Mouse (Mus musculus): ENCODE data around the gene Iffo1. TPM values are rescaled to one million over a fixed set of nuclear protein-coding genes. Genes with fewer than 3 reads are reported as not detected.

The Iffo1 gene
- total and polyA plus RNA-seq, 3 experiments = 3.3 to 7.0 (median 6.7) TPM

GRCm38 (mm10) chr6:125104223-125104622 is 40.8 kb upstream of the Iffo1 start:
- H3K4me1 ChIP-seq (ENCODE audit: control insufficient read depth in 1 of 2, insufficient read depth in 2 of 2) = peaks cover 4 to 10% of the 10 kb centered on the region in 2 experiments
- no peak overlapping the region for H3K4me2 ChIP-seq (ENCODE audit: insufficient read depth, low read depth, poor library complexity, severe bottlenecking)
- no peak overlapping the region for H3K9ac ChIP-seq (ENCODE audit: insufficient read depth, low read depth)
- H3K4me3 ChIP-seq (replicated peaks in 1 of 3; ENCODE audit: low read depth in 2 of 3, low read length in 2 of 3, poor library complexity in 1 of 3) = no peak overlapping the region
- H3K27me3 ChIP-seq (replicated peaks) = no peaks in the 10 kb centered on the region
- peaks cover 10% of the 10 kb centered on the region for H3K9me3 ChIP-seq (replicated peaks; ENCODE audit: low read length)
- peaks cover 22% of the 10 kb centered on the region for H3K79me2 ChIP-seq (replicated peaks; ENCODE audit: control insufficient read depth, extremely low read depth, insufficient read depth, poor library complexity, severe bottlenecking)
- no peak for TF ChIP-seq POLR2AphosphoS2 (IDR thresholded peaks at IDR 0.05; ENCODE audit: low read depth, low read length)
- in situ Hi-C loops (cut with MboI; ENCODE audit: low pct_ligation_motif_present, low pct_unique_long_range_greater_than_20kb, low sequenced_read_pairs) (no loop called here), dilution Hi-C loops (cut with MboI; ENCODE audit: extremely low pct_ligation_motif_present, extremely low pct_unique_long_range_greater_than_20kb, low sequenced_read_pairs) (no loop called here)
- H3K36me3 ChIP-seq (replicated peaks in 1 of 2; ENCODE audit: control insufficient read depth in 1 of 2, insufficient read depth in 1 of 2, low read length in 1 of 2) = peaks cover 89 to 96% of the 10 kb centered on the region in 2 experiments
- H3K27ac ChIP-seq (ENCODE audit: insufficient read depth, low read depth) = no peak overlapping the region
- no peak for DNase-seq (ENCODE audit: extremely low read depth)

- H3K4me2 ChIP-seq (ENCODE audit: insufficient read depth, low read depth, poor library complexity, severe bottlenecking) = no peak overlapping the region
- no peak for DNase-seq (ENCODE audit: extremely low read depth)
- H3K27ac ChIP-seq (ENCODE audit: insufficient read depth, low read depth) = no peak overlapping the region
- TF ChIP-seq BHLHE40 (IDR thresholded peaks at IDR 0.05; ENCODE audit: low read depth, low read length) (no peak), CTCF (conservative IDR thresholded peaks at IDR 0.05 in 1 of 2, IDR thresholded peaks at IDR 0.05 in 1 of 2; ENCODE audit: low read depth in 2 of 2, low read length in 2 of 2) (peak; percentile 9 to 20; a peak in 2 of 4 replicates)
- H3K9me3 ChIP-seq (replicated peaks; ENCODE audit: low read length) = peaks cover 10% of the 10 kb centered on the region
- H3K79me2 ChIP-seq (replicated peaks; ENCODE audit: control insufficient read depth, extremely low read depth, insufficient read depth, poor library complexity, severe bottlenecking) = peaks cover 1% of the 10 kb centered on the region; the same call in 1 of the 2 replicates
- in situ Hi-C loops (cut with MboI; ENCODE audit: low pct_ligation_motif_present, low pct_unique_long_range_greater_than_20kb, low sequenced_read_pairs) (no loop called here), dilution Hi-C loops (cut with MboI; ENCODE audit: extremely low pct_ligation_motif_present, extremely low pct_unique_long_range_greater_than_20kb, low sequenced_read_pairs) (no loop called here)
- H3K4me1 ChIP-seq (ENCODE audit: control insufficient read depth in 1 of 2, insufficient read depth in 2 of 2) = no peaks in the 10 kb centered on the region
- H3K9ac ChIP-seq (ENCODE audit: insufficient read depth, low read depth) = no peak overlapping the region
- peaks cover 87 to 95% of the 10 kb centered on the region in 2 experiments for H3K36me3 ChIP-seq (replicated peaks in 1 of 2; ENCODE audit: control insufficient read depth in 1 of 2, insufficient read depth in 1 of 2, low read length in 1 of 2)
- no peaks in the 10 kb centered on the region for H3K27me3 ChIP-seq (replicated peaks)
- H3K4me3 ChIP-seq (replicated peaks in 1 of 3; ENCODE audit: low read depth in 2 of 3, low read length in 2 of 3, poor library complexity in 1 of 3) = no peak overlapping the region
Observed at GRCm38 (mm10) chr6:125107705-125108104, 37.3 kb upstream of the Iffo1 start.

GRCm38 (mm10) chr6:125109371-125109770 is 35.7 kb upstream of the Iffo1 start:
- no peak for TF ChIP-seq USF1 (IDR thresholded peaks at IDR 0.05; ENCODE audit: low read depth, low read length)
- no peak for TF ChIP-seq JUND (conservative IDR thresholded peaks at IDR 0.05; ENCODE audit: low read depth, low read length)
- no peak for TF ChIP-seq CHD2 (IDR thresholded peaks at IDR 0.05; ENCODE audit: low read length)
- TF ChIP-seq POLR2AphosphoS2 (IDR thresholded peaks at IDR 0.05; ENCODE audit: low read depth, low read length) = no peak
- no peak for TF ChIP-seq ZC3H11A (IDR thresholded peaks at IDR 0.05; ENCODE audit: low read depth, low read length)
- no peak for TF ChIP-seq CTCF (conservative IDR thresholded peaks at IDR 0.05 in 1 of 2, IDR thresholded peaks at IDR 0.05 in 1 of 2; ENCODE audit: low read depth in 2 of 2, low read length in 2 of 2)
- no peak for TF ChIP-seq NRF1 (IDR thresholded peaks at IDR 0.05; ENCODE audit: low read depth, low read length)
- TF ChIP-seq MYC (IDR thresholded peaks at IDR 0.05; ENCODE audit: low read depth, low read length) = no peak
- no peak for TF ChIP-seq GABPA (IDR thresholded peaks at IDR 0.05; ENCODE audit: insufficient replicate concordance, low read depth, low read length)
- TF ChIP-seq ZNF384 (IDR thresholded peaks at IDR 0.05; ENCODE audit: low read depth, low read length) = no peak
- no peak for TF ChIP-seq MAX (IDR thresholded peaks at IDR 0.05; ENCODE audit: low read length)
- no peak for TF ChIP-seq TCF12 (IDR thresholded peaks at IDR 0.05; ENCODE audit: low read depth, low read length)
- TF ChIP-seq TBP (conservative IDR thresholded peaks at IDR 0.05; ENCODE audit: low read depth, low read length) = no peak
- no peak for TF ChIP-seq MAZ (IDR thresholded peaks at IDR 0.05; ENCODE audit: low read depth, low read length)
- TF ChIP-seq NELFE (IDR thresholded peaks at IDR 0.05; ENCODE audit: low read depth, low read length) = no peak
- TF ChIP-seq BHLHE40 (IDR thresholded peaks at IDR 0.05; ENCODE audit: low read depth, low read length) = no peak
- Histone ChIP-seq H3K4me3 (replicated peaks in 1 of 3; ENCODE audit: low read depth in 2 of 3, low read length in 2 of 3, poor library complexity in 1 of 3) (no peak overlapping the region), H3K4me1 (ENCODE audit: control insufficient read depth in 1 of 2, insufficient read depth in 2 of 2) (no peaks in the 10 kb centered on the region), H3K36me3 (replicated peaks in 1 of 2; ENCODE audit: control insufficient read depth in 1 of 2, insufficient read depth in 1 of 2, low read length in 1 of 2) (peaks cover 95 to 98% of the 10 kb centered on the region in 2 experiments), H3K79me2 (replicated peaks; ENCODE audit: control insufficient read depth, extremely low read depth, insufficient read depth, poor library complexity, severe bottlenecking) (no peaks in the 10 kb centered on the region), H3K27me3 (replicated peaks) (no peaks in the 10 kb centered on the region), H3K4me2 (ENCODE audit: insufficient read depth, low read depth, poor library complexity, severe bottlenecking) (no peak overlapping the region), H3K27ac (ENCODE audit: insufficient read depth, low read depth) (no peak overlapping the region), H3K9me3 (replicated peaks; ENCODE audit: low read length) (peaks cover 10% of the 10 kb centered on the region), H3K9ac (ENCODE audit: insufficient read depth, low read depth) (no peak overlapping the region)
- DNase-seq (ENCODE audit: extremely low read depth) = no peak
- in situ Hi-C loops (cut with MboI; ENCODE audit: low pct_ligation_motif_present, low pct_unique_long_range_greater_than_20kb, low sequenced_read_pairs) = no loop called here
- dilution Hi-C loops (cut with MboI; ENCODE audit: extremely low pct_ligation_motif_present, extremely low pct_unique_long_range_greater_than_20kb, low sequenced_read_pairs) = no loop called here
